Mouse (Mus musculus): ENCODE measurements around the gene Olfm2.

DNA sequence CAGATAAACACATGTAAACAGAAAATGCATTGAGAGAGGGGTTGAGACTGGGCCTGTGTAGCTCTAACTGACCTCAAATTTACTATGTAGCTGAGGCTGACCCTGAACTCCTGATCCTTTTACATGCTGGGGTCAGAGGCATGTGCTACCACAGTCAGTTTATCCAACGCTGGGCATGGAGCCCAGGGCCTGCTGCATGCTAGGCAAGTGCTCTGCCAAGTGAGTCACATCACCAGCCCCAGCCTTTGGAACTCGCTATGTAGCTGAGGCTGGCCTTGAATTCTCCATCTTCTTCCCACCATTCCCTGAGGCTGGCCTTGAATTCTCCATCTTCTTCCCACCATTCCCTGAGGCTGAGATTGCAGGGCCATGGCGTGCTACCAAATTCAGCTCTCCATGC, 35.7 kb downstream of the Olfm2 start:
- TF ChIP-seq MYOD1 (IDR thresholded peaks at IDR 0.05; ENCODE audit: control insufficient read depth in 1 of 3, insufficient read length in 2 of 3, low read depth in 2 of 3) (no peak), POLR2A (IDR thresholded peaks at IDR 0.05; ENCODE audit: insufficient read length, low read depth) (no peak), TCF12 (IDR thresholded peaks at IDR 0.05; ENCODE audit: insufficient read depth, poor library complexity, severe bottlenecking) (no peak), MAX (IDR thresholded peaks at IDR 0.05; ENCODE audit: low read depth) (no peak), MYOG (IDR thresholded peaks at IDR 0.05; ENCODE audit: control insufficient read depth in 1 of 3, insufficient read depth in 1 of 3, insufficient read length in 2 of 3, low read depth in 2 of 3) (no peak), POLR2AphosphoS2 (IDR thresholded peaks at IDR 0.05; ENCODE audit: insufficient read length, low read depth) (no peak)

Data from myocyte (in vitro differentiated cells).